Mouse (Mus musculus): Measurements from ENCODE around the gene Habp4.

The Habp4 gene

GRCm38 (mm10) chr13:64178746-64179652 lies 17.4 kb downstream of the Habp4 start:
- DNase-seq (ENCODE audit: inconsistent ontology term): no peak

GRCm38 (mm10) chr13:64180300-64180699 lies 18.7 kb downstream of the Habp4 start:
- DNase-seq (ENCODE audit: inconsistent ontology term): no peak

- peak; percentile 49 for DNase-seq (ENCODE audit: inconsistent ontology term)
These were observed 19.3 kb downstream of the Habp4 start for GRCm38 (mm10) chr13:64180888-64181287.

GRCm38 (mm10) chr13:64182091-64182490 lies 20.5 kb downstream of the Habp4 start:
- no peak for DNase-seq (ENCODE audit: inconsistent ontology term)

GRCm38 (mm10) chr13:64183583-64183982 lies 22.0 kb downstream of the Habp4 start:
- DNase-seq (ENCODE audit: inconsistent ontology term): no peak

- no peak for DNase-seq (ENCODE audit: inconsistent ontology term)
These were observed 22.7 kb downstream of the Habp4 start for GRCm38 (mm10) chr13:64184361-64184760.

GRCm38 (mm10) chr13:64185176-64185575 lies 23.6 kb downstream of the Habp4 start:
- no peak for DNase-seq (ENCODE audit: inconsistent ontology term)

- no peak for DNase-seq (ENCODE audit: inconsistent ontology term)
These were observed 24.0 kb downstream of the Habp4 start for GRCm38 (mm10) chr13:64185586-64185985.

GRCm38 (mm10) chr13:64186516-64186915 lies 24.9 kb downstream of the Habp4 start:
- DNase-seq (ENCODE audit: inconsistent ontology term): no peak

GRCm38 (mm10) chr13:64187065-64187464 lies 25.4 kb downstream of the Habp4 start:
- DNase-seq (ENCODE audit: inconsistent ontology term): no peak

- DNase-seq (ENCODE audit: inconsistent ontology term): no peak
These were observed 36.3 kb downstream of the Habp4 start for GRCm38 (mm10) chr13:64197899-64198298.

- DNase-seq (ENCODE audit: inconsistent ontology term): no peak
These were observed 36.7 kb downstream of the Habp4 start for GRCm38 (mm10) chr13:64198310-64198709.

- DNase-seq (ENCODE audit: inconsistent ontology term): no peak
These were observed 39.3 kb downstream of the Habp4 start for GRCm38 (mm10) chr13:64200911-64201310.

- DNase-seq (ENCODE audit: inconsistent ontology term): no peak
These were observed 43.1 kb downstream of the Habp4 start for GRCm38 (mm10) chr13:64204726-64205125.

GRCm38 (mm10) chr13:64205186-64205585 lies 43.6 kb downstream of the Habp4 start:
- no peak for DNase-seq (ENCODE audit: inconsistent ontology term)

GRCm38 (mm10) chr13:64208146-64208545 lies 46.5 kb downstream of the Habp4 start:
- no peak for DNase-seq (ENCODE audit: inconsistent ontology term)

- no peak for DNase-seq (ENCODE audit: inconsistent ontology term)
These were observed 50.5 kb downstream of the Habp4 start for GRCm38 (mm10) chr13:64211995-64212603.

- no peak for DNase-seq (ENCODE audit: inconsistent ontology term)
These were observed 53.3 kb downstream of the Habp4 start for GRCm38 (mm10) chr13:64214891-64215290.

- DNase-seq (ENCODE audit: inconsistent ontology term): no peak
These were observed 64.1 kb downstream of the Habp4 start for GRCm38 (mm10) chr13:64225738-64226137.

GRCm38 (mm10) chr13:64226725-64227124 lies 65.1 kb downstream of the Habp4 start:
- no peak for DNase-seq (ENCODE audit: inconsistent ontology term)

- no peak for DNase-seq (ENCODE audit: inconsistent ontology term)
These were observed 71.5 kb downstream of the Habp4 start for GRCm38 (mm10) chr13:64233139-64233538.

GRCm38 (mm10) chr13:64235062-64235715 lies 73.6 kb downstream of the Habp4 start:
- no peak for DNase-seq (ENCODE audit: inconsistent ontology term)

GRCm38 (mm10) chr13:64235777-64236176 lies 74.2 kb downstream of the Habp4 start:
- DNase-seq (ENCODE audit: inconsistent ontology term): no peak

Data from Muller cell, postnatal 12 days (primary cell).